Mouse (Mus musculus): ENCODE results near the gene Pex19. TPM values are rescaled to one million over a fixed set of nuclear protein-coding genes. Genes with fewer than 3 reads are reported as not detected.

Pex19 gene
- total and polyA plus RNA-seq, 2 experiments, result 92.5 to 113 TPM

GRCm38 (mm10) chr1:172127487-172127886 lies 932 bp downstream of the Pex19 start:
- Histone ChIP-seq H3K4me3 (ENCODE audit: insufficient read depth, low read depth, low read length) (peak overlapping the region; percentile 79), H3K27ac (replicated peaks; ENCODE audit: insufficient read depth, low read depth, low read length) (peak overlapping the region; percentile 98), H3K9ac (ENCODE audit: low read depth, low read length) (peak overlapping the region; percentile 76), H3K27me3 (ENCODE audit: control insufficient read depth, insufficient read depth, low read length) (no peaks in the 10 kb centered on the region), H3K4me1 (ENCODE audit: control insufficient read depth, insufficient read depth, low read length) (peaks cover 2% of the 10 kb centered on the region; the same call in 1 of the 2 replicates), H3K36me3 (ENCODE audit: control insufficient read depth, insufficient read depth, low read length) (peaks cover 37% of the 10 kb centered on the region), H3K79me2 (ENCODE audit: control insufficient read depth, insufficient read depth, low read length) (no peaks in the 10 kb centered on the region; the same call in 1 of the 2 replicates)
- TF ChIP-seq CTCF (IDR thresholded peaks at IDR 0.05; ENCODE audit: low read depth, low read length) (no peak), POLR2A (IDR thresholded peaks at IDR 0.05; ENCODE audit: extremely low read depth, insufficient read depth, low read length) (no peak)
- 6% methylated on average over 5 of the region's 5 CpGs for WGBS
- peak; percentile 95 for DNase-seq (ENCODE audit: extremely low read depth, low read depth, low spot score)

- no peak overlapping the region for H3K4me3 ChIP-seq (ENCODE audit: insufficient read depth, low read depth, low read length)
- H3K27ac ChIP-seq (replicated peaks; ENCODE audit: insufficient read depth, low read depth, low read length), result no peak overlapping the region
- H3K79me2 ChIP-seq (ENCODE audit: control insufficient read depth, insufficient read depth, low read length), result no peaks in the 10 kb centered on the region; the same call in 1 of the 2 replicates
- H3K9ac ChIP-seq (ENCODE audit: low read depth, low read length), result no peak overlapping the region
- peaks cover 42% of the 10 kb centered on the region for H3K36me3 ChIP-seq (ENCODE audit: control insufficient read depth, insufficient read depth, low read length)
- TF ChIP-seq POLR2A (IDR thresholded peaks at IDR 0.05; ENCODE audit: extremely low read depth, insufficient read depth, low read length), result no peak
- TF ChIP-seq CTCF (IDR thresholded peaks at IDR 0.05; ENCODE audit: low read depth, low read length), result no peak
- 95% methylated on average over 15 of the region's 15 CpGs for WGBS
- H3K27me3 ChIP-seq (ENCODE audit: control insufficient read depth, insufficient read depth, low read length), result no peaks in the 10 kb centered on the region
- no peak for DNase-seq (ENCODE audit: extremely low read depth, low read depth, low spot score)
- H3K4me1 ChIP-seq (ENCODE audit: control insufficient read depth, insufficient read depth, low read length), result peaks cover 2% of the 10 kb centered on the region; the same call in 1 of the 2 replicates
Observed at GRCm38 (mm10) chr1:172128563-172128962, 2.0 kb downstream of the Pex19 start.

- DNase-seq (ENCODE audit: extremely low read depth, low read depth, low spot score), result no peak
- H3K9ac ChIP-seq (ENCODE audit: low read depth, low read length), result no peak overlapping the region
- peaks cover 47% of the 10 kb centered on the region for H3K36me3 ChIP-seq (ENCODE audit: control insufficient read depth, insufficient read depth, low read length)
- peaks cover 2% of the 10 kb centered on the region; the same call in 1 of the 2 replicates for H3K4me1 ChIP-seq (ENCODE audit: control insufficient read depth, insufficient read depth, low read length)
- H3K79me2 ChIP-seq (ENCODE audit: control insufficient read depth, insufficient read depth, low read length), result no peaks in the 10 kb centered on the region; the same call in 1 of the 2 replicates
- no peaks in the 10 kb centered on the region for H3K27me3 ChIP-seq (ENCODE audit: control insufficient read depth, insufficient read depth, low read length)
- TF ChIP-seq POLR2A (IDR thresholded peaks at IDR 0.05; ENCODE audit: extremely low read depth, insufficient read depth, low read length) (no peak), CTCF (IDR thresholded peaks at IDR 0.05; ENCODE audit: low read depth, low read length) (0 out of 2 replicates have a peak, but pooled peaks have one; percentile 14)
- no peak overlapping the region for H3K4me3 ChIP-seq (ENCODE audit: insufficient read depth, low read depth, low read length)
- no peak overlapping the region for H3K27ac ChIP-seq (replicated peaks; ENCODE audit: insufficient read depth, low read depth, low read length)
- 80% methylated on average over 2 of the region's 2 CpGs for WGBS
Observed at GRCm38 (mm10) chr1:172129108-172129507, 2.6 kb downstream of the Pex19 start.

- peaks cover 52% of the 10 kb centered on the region for H3K36me3 ChIP-seq (ENCODE audit: control insufficient read depth, insufficient read depth, low read length)
Observed at GRCm38 (mm10) chr1:172129780-172130179, 3.2 kb downstream of the Pex19 start.

GRCm38 (mm10) chr1:172132319-172132718 lies 5.8 kb downstream of the Pex19 start:
- Histone ChIP-seq H3K9ac (ENCODE audit: low read depth, low read length) (no peak overlapping the region), H3K79me2 (ENCODE audit: control insufficient read depth, insufficient read depth, low read length) (no peaks in the 10 kb centered on the region; the same call in 1 of the 2 replicates), H3K27me3 (ENCODE audit: control insufficient read depth, insufficient read depth, low read length) (no peaks in the 10 kb centered on the region), H3K36me3 (ENCODE audit: control insufficient read depth, insufficient read depth, low read length) (peaks cover 60% of the 10 kb centered on the region), H3K4me1 (ENCODE audit: control insufficient read depth, insufficient read depth, low read length) (0 out of 2 replicates have a peak, but pooled peaks cover 2% of the 10 kb centered on the region), H3K27ac (replicated peaks; ENCODE audit: insufficient read depth, low read depth, low read length) (no peak overlapping the region), H3K4me3 (ENCODE audit: insufficient read depth, low read depth, low read length) (no peak overlapping the region)
- DNase-seq (ENCODE audit: extremely low read depth, low read depth, low spot score), result peak; percentile 43
- 77% methylated on average over 7 of the region's 7 CpGs for WGBS
- no peak for TF ChIP-seq POLR2A (IDR thresholded peaks at IDR 0.05; ENCODE audit: extremely low read depth, insufficient read depth, low read length)
- TF ChIP-seq CTCF (IDR thresholded peaks at IDR 0.05; ENCODE audit: low read depth, low read length), result no peak

More at GRCm38 (mm10) chr1:172129780-172130179, 3.2 kb downstream of the Pex19 start:
- Histone ChIP-seq H3K79me2 (ENCODE audit: control insufficient read depth, insufficient read depth, low read length) (no peaks in the 10 kb centered on the region; the same call in 1 of the 2 replicates), H3K27ac (replicated peaks; ENCODE audit: insufficient read depth, low read depth, low read length) (no peak overlapping the region), H3K4me1 (ENCODE audit: control insufficient read depth, insufficient read depth, low read length) (peaks cover 2% of the 10 kb centered on the region; the same call in 1 of the 2 replicates), H3K9ac (ENCODE audit: low read depth, low read length) (no peak overlapping the region), H3K4me3 (ENCODE audit: insufficient read depth, low read depth, low read length) (no peak overlapping the region), H3K27me3 (ENCODE audit: control insufficient read depth, insufficient read depth, low read length) (no peaks in the 10 kb centered on the region)
- no peak for TF ChIP-seq POLR2A (IDR thresholded peaks at IDR 0.05; ENCODE audit: extremely low read depth, insufficient read depth, low read length)
- no peak for TF ChIP-seq CTCF (IDR thresholded peaks at IDR 0.05; ENCODE audit: low read depth, low read length)
- no peak for DNase-seq (ENCODE audit: extremely low read depth, low read depth, low spot score)
- 98% methylated on average over 5 of the region's 5 CpGs for WGBS

DNA sequence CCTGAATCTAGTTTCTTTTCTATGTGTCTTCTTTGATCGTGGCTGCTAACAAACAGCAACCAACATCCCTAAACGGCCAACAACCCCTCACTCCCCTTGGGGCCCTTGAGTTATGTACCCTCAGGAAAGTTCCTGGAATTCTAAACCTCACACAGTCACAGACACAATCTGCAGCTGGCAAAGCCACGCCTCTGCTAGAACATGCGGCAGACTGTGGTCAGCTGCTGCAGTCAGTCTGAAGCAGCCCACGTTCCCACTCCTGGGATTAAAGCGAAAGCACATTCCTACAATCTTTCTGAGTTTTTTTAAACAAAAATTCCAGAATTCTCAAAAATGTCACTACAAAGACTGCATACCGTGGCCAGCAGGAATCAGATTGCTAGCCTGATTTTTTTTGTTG lies 7.0 kb downstream of the Pex19 start:
- Histone ChIP-seq H3K27me3 (ENCODE audit: control insufficient read depth, insufficient read depth, low read length) (no peaks in the 10 kb centered on the region), H3K4me1 (ENCODE audit: control insufficient read depth, insufficient read depth, low read length) (0 out of 2 replicates have a peak, but pooled peaks cover 2% of the 10 kb centered on the region), H3K36me3 (ENCODE audit: control insufficient read depth, insufficient read depth, low read length) (peaks cover 57% of the 10 kb centered on the region), H3K79me2 (ENCODE audit: control insufficient read depth, insufficient read depth, low read length) (no peaks in the 10 kb centered on the region; the same call in 1 of the 2 replicates), H3K27ac (replicated peaks; ENCODE audit: insufficient read depth, low read depth, low read length) (no peak overlapping the region), H3K9ac (ENCODE audit: low read depth, low read length) (no peak overlapping the region), H3K4me3 (ENCODE audit: insufficient read depth, low read depth, low read length) (no peak overlapping the region)
- no peak for TF ChIP-seq CTCF (IDR thresholded peaks at IDR 0.05; ENCODE audit: low read depth, low read length)
- TF ChIP-seq POLR2A (IDR thresholded peaks at IDR 0.05; ENCODE audit: extremely low read depth, insufficient read depth, low read length), result no peak
- no peak for DNase-seq (ENCODE audit: extremely low read depth, low read depth, low spot score)
- WGBS, result 88% methylated on average over 7 of the region's 7 CpGs

Data from liver, adult 2 months (tissue).